Mouse (Mus musculus): ENCODE measurements around the gene Dnph1. TPM values are rescaled to one million over a fixed set of nuclear protein-coding genes. Genes with fewer than 3 reads are reported as not detected.

The Dnph1 gene
- total RNA-seq, 2 experiments from 2014 or later, result 9.5 to 10.2 TPM

Other genes starting within 250 kb of the Dnph1 start
- 10 to 100 TPM; 26.2 to 30.5 TPM for gene Polr1c, start 248.7 kb upstream of the Dnph1 start, total RNA-seq (2021)
- 10 to 100 TPM; 64.6 TPM for gene Yipf3, start 248.6 kb upstream of the Dnph1 start, total RNA-seq (2021)
- under 1 TPM; 0.81 to 0.90 TPM for gene Lrrc73, start 243.2 kb upstream of the Dnph1 start, total RNA-seq (2021)
- gene Tjap1, start 213.7 kb upstream of the Dnph1 start, total RNA-seq (2021), result 10 to 100 TPM; 55.0 to 59.0 TPM
- gene Dlk2, start 199.3 kb upstream of the Dnph1 start, total RNA-seq (2021), result 1 to 10 TPM in 1 of 2 experiments, under 1 TPM in 1; 0.95 to 1.1 TPM
- 1 to 10 TPM; 5.1 to 5.8 TPM for gene Abcc10, start 168.4 kb upstream of the Dnph1 start, total RNA-seq (2021)
- gene Zfp318, start 113.0 kb upstream of the Dnph1 start, total RNA-seq (2021), result 10 to 100 TPM; 24.2 to 25.8 TPM
- gene Crip3, start 67.8 kb upstream of the Dnph1 start, total RNA-seq (2021), result under 1 TPM; 0.36 to 0.52 TPM
- gene Slc22a7, start 58.3 kb upstream of the Dnph1 start, total RNA-seq (2021), result not detected
- under 1 TPM; 0.33 to 0.45 TPM for gene Ttbk1, start 9.0 kb upstream of the Dnph1 start, total RNA-seq (2021)
- gene Cul9, start 49.7 kb downstream of the Dnph1 start, total RNA-seq (2021), result 10 to 100 TPM; 12.0 to 12.6 TPM
- gene Srf, start 59.5 kb downstream of the Dnph1 start, total RNA-seq (2021), result 100 to 1,000 TPM; 184 to 210 TPM
- gene Ptk7, start 132.8 kb downstream of the Dnph1 start, total RNA-seq (2021), result 10 to 100 TPM; 34.8 to 36.2 TPM
- 10 to 100 TPM; 18.9 TPM for gene Klc4, start 149.3 kb downstream of the Dnph1 start, total RNA-seq (2021)
- 100 to 1,000 TPM; 107 to 109 TPM for gene Mrpl2, start 149.5 kb downstream of the Dnph1 start, total RNA-seq (2021)
- 10 to 100 TPM; 65.5 to 66.6 TPM for gene Cul7, start 153.6 kb downstream of the Dnph1 start, total RNA-seq (2021)
- 10 to 100 TPM; 16.7 TPM for gene Rrp36, start 177.6 kb downstream of the Dnph1 start, total RNA-seq (2021)
- 10 to 100 TPM; 62.9 to 66.8 TPM for gene Mea1, start 182.1 kb downstream of the Dnph1 start, total RNA-seq (2021)
- 100 to 1,000 TPM; 138 to 140 TPM for gene Klhdc3, start 184.2 kb downstream of the Dnph1 start, total RNA-seq (2021)
- 10 to 100 TPM; 41.5 to 42.9 TPM for gene Ppp2r5d, start 208.4 kb downstream of the Dnph1 start, total RNA-seq (2021)
- 10 to 100 TPM; 12.0 to 14.4 TPM for gene Pex6, start 214.8 kb downstream of the Dnph1 start, total RNA-seq (2021)
- gene Gnmt, start 232.5 kb downstream of the Dnph1 start, total RNA-seq (2021), result under 1 TPM; 0.55 to 0.74 TPM